Mouse (Mus musculus): ENCODE results near the gene Cdipt. TPM values are rescaled to one million over a fixed set of nuclear protein-coding genes. Genes with fewer than 3 reads are reported as not detected.

The Cdipt gene
- polyA plus RNA-seq, 1 experiment from 2014 or later: 50.7 TPM

DNA sequence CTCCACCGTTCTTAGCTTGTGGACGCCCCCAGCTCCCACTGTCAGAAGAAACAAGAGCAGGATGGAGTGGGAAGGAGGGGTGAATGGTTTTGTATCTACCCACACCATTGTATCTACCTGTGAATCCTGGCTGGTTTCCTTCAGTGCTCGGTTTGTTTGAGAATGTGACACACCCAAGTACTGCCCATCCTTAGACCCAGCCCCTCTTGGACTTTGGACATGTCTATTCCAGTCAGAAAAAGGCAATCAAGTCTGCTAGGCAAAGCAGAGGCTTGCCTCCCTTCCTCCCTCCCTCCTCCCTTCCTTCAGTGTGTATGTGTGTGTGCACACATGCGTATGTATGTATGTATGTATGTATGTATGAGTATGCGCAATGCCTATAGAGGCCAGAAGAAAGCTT is 27.9 kb downstream of the Cdipt start:
- H3K27ac ChIP-seq: no peak overlapping the region
- no peaks in the 10 kb centered on the region for H3K36me3 ChIP-seq
- ATAC-seq (ENCODE audit: low read depth) (no peak), DNase-seq (no peak)
- H3K9me3 ChIP-seq (replicated peaks): no peaks in the 10 kb centered on the region
- no peak overlapping the region for H3K9ac ChIP-seq
- H3K4me2 ChIP-seq: no peak overlapping the region
- H3K4me3 ChIP-seq (replicated peaks): no peak overlapping the region
- no peaks in the 10 kb centered on the region for H3K27me3 ChIP-seq
- H3K4me1 ChIP-seq (replicated peaks): peaks cover 21% of the 10 kb centered on the region
- 80% methylated on average over 5 of the region's 5 CpGs for WGBS (ENCODE audit: insufficient replicate concordance)

DNA sequence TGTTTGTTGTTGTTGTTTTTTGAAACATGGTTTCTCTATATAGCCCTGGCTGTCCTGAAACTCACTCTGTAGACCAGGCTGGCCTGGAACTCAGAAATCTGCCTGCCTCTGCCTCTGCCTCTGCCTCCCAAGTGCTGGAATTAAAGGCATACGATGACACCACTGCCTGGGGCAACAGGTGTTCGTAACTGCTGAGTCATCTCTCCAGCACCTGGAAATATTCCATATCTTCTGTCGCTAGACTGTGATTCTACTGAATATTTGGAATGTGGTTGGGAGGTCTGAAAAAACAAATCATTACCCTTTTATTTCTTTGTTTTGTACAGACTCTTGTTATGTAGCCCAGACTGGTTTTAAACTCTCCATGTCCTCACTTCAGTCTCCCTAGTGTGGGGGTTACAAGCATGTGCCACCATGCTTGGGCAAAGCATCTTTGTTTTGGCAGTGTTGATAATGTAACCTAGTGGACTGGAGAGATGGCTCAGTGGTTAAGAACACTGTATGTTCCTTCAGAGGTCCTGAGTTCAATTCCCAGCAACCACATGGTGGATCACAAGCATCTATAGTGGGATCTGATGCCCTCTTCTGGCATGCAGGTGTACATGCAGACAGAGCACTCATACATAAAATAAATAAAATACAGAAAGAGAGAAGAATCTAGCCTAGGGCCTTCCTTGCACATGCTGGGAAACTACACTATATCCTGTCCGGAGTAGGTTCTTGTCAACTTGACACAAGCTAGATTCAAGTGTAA is 28.6 kb downstream of the Cdipt start:
- Histone ChIP-seq H3K4me1 (replicated peaks) (peaks cover 28% of the 10 kb centered on the region), H3K27ac (no peak overlapping the region), H3K27me3 (no peaks in the 10 kb centered on the region), H3K9ac (no peak overlapping the region), H3K4me2 (no peak overlapping the region), H3K4me3 (replicated peaks) (no peak overlapping the region), H3K36me3 (no peaks in the 10 kb centered on the region), H3K9me3 (replicated peaks) (no peaks in the 10 kb centered on the region)
- 72% methylated on average over 4 of the region's 4 CpGs for WGBS (ENCODE audit: insufficient replicate concordance)
- DNase-seq (no peak), ATAC-seq (ENCODE audit: low read depth) (no peak)

GRCm38 (mm10) chr7:127007313-127008024 is 31.8 kb downstream of the Cdipt start:
- DNase-seq (no peak), ATAC-seq (ENCODE audit: low read depth) (no peak)
- Histone ChIP-seq H3K9ac (no peak overlapping the region), H3K9me3 (replicated peaks) (no peaks in the 10 kb centered on the region), H3K36me3 (0 out of 2 replicates have a peak, but pooled peaks cover under 1% of the 10 kb centered on the region), H3K4me3 (replicated peaks) (no peak overlapping the region), H3K4me1 (replicated peaks) (peaks cover 56% of the 10 kb centered on the region), H3K27me3 (no peaks in the 10 kb centered on the region), H3K27ac (peak overlapping the region; percentile 93), H3K4me2 (no peak overlapping the region)
- 79% methylated on average over 6 of the region's 6 CpGs for WGBS (ENCODE audit: insufficient replicate concordance)

DNA sequence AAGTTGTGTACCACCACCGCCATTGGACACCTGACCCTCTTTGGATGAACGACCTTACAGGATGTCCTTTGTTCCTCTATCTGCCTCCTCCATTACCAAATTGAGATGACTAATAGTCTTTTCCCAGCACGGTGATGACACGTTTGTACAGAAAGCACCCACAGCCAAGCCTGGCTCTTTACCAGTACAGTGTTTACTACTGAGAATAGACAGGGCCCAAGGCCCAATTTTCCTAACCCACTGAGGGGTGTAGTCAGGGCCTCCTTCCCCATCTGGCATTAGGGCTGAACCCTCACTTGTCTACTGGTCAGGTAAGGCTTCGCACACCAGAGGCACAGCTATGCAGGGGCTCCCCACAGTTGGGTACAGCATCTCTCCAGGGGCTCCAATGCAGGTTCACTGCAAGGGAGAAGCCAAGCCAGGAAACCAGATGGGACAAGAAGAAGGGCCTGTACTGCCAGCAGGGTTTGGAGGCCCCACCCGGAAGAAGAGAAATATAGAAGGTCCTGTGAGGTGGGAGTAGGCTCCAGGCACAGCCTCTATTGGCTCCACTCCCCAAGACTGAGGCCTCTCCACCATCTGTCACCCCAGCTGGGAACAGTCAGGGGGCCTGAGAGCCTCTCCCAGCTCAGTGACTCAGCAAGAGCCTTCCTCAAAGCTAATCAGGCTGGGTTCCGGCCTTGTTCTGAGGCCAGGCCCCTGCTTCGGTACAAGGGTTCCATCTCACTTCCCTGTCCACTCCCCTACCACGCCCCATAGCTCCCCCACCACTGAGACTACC is 32.7 kb downstream of the Cdipt start:
- peak; percentile 79 for DNase-seq
- Histone ChIP-seq H3K4me1 (replicated peaks) (peaks cover 65% of the 10 kb centered on the region), H3K9me3 (replicated peaks) (no peaks in the 10 kb centered on the region), H3K27me3 (no peaks in the 10 kb centered on the region), H3K4me3 (replicated peaks) (peak overlapping the region; percentile 12; the same call in 1 of the 2 replicates), H3K4me2 (peak overlapping the region; percentile 56), H3K9ac (peak overlapping the region; percentile 64), H3K27ac (peak overlapping the region; percentile 93), H3K36me3 (peaks cover 10% of the 10 kb centered on the region)
- 32% methylated on average over 9 of the region's 9 CpGs for WGBS (ENCODE audit: insufficient replicate concordance)
- ATAC-seq (ENCODE audit: low read depth): peak; percentile 96

DNA sequence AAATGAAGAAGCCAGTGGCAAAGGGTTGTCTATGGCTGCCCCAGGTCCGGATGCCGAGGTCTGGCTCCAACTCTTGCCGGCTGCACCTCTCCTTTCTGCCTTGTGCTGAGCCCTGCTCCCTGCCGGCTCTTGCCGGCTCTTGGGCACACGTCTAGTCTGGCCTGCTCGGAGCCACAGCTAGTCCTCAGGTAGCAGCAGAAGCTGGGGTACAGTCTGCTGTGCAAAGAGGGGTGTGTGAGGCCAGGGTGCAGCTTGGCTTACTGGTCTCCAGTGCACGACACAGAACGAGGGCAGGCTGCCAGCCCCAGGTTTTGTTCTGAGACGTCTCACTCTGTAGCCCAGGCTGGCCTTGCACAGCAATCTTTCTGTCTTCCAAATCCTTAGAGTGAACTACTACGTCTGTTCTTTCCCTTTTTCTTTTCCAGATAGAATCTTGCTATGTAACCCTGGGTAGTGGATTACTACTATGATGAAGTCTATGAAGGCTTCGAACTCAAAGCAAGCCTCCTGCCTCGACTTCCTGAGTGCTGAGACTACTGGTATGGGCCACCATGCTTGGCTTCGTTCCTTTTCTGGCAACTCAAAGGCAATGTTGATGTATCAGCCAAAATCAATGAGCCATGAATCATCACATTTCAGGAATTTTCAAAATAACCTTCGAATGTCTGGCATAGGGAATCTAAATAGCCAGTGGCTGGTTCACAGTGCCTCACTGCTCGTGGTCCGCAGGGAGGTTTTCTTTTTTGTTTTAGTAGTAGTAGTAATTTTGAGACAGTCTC is 33.8 kb downstream of the Cdipt start:
- no peak for ATAC-seq (ENCODE audit: low read depth)
- Histone ChIP-seq H3K36me3 (peaks cover 12% of the 10 kb centered on the region), H3K4me1 (replicated peaks) (peaks cover 75% of the 10 kb centered on the region), H3K27me3 (no peaks in the 10 kb centered on the region), H3K4me2 (peak overlapping the region; percentile 56; the same call in 1 of the 2 replicates), H3K9me3 (replicated peaks) (no peaks in the 10 kb centered on the region), H3K27ac (peak overlapping the region; percentile 93), H3K4me3 (replicated peaks) (no peak overlapping the region), H3K9ac (peak overlapping the region; percentile 64)
- WGBS (ENCODE audit: insufficient replicate concordance): 79% methylated on average over 17 of the region's 17 CpGs
- DNase-seq: no peak

GRCm38 (mm10) chr7:127011051-127011450 is 35.3 kb downstream of the Cdipt start:
- no peak for DNase-seq
- ATAC-seq (ENCODE audit: low read depth): no peak
- 88% methylated on average over 2 of the region's 2 CpGs for WGBS (ENCODE audit: insufficient replicate concordance)

DNA sequence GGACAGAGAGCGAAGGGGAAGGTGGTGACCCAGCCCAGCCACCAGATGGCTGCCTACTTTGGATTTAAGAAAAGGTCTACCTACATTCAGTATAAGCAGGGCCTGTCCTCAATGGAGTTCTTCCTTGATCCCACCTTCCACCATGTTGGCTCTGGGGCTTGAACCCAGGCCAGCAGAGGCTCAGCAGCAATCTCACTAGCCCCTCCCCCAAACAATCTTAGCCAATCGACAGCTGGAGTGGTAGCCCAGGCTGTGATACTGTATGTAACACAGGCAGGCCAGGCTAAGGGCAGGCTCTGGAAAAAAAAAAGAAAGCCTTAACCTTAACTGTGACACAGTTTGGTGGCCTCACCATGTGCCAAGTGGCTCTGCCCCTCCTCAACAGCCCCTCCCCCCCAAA is 36.0 kb downstream of the Cdipt start:
- ATAC-seq (ENCODE audit: low read depth) (no peak), DNase-seq (no peak)
- WGBS (ENCODE audit: insufficient replicate concordance): 72% methylated on average over 2 of the region's 2 CpGs
- Histone ChIP-seq H3K9ac (0 out of 2 replicates have a peak overlapping the region, but pooled peaks have one; percentile 5), H3K9me3 (replicated peaks) (no peaks in the 10 kb centered on the region), H3K4me2 (no peak overlapping the region), H3K36me3 (peaks cover 24% of the 10 kb centered on the region), H3K4me3 (replicated peaks) (no peak overlapping the region), H3K27me3 (no peaks in the 10 kb centered on the region), H3K4me1 (replicated peaks) (peaks cover 88% of the 10 kb centered on the region), H3K27ac (peak overlapping the region; percentile 38)

More at GRCm38 (mm10) chr7:127011051-127011450, 35.3 kb downstream of the Cdipt start:
- no peaks in the 10 kb centered on the region for H3K9me3 ChIP-seq (replicated peaks)
- peak overlapping the region; percentile 9; the same call in 1 of the 2 replicates for H3K27ac ChIP-seq
- H3K4me2 ChIP-seq: no peak overlapping the region
- peaks cover 24% of the 10 kb centered on the region for H3K36me3 ChIP-seq
- no peaks in the 10 kb centered on the region for H3K27me3 ChIP-seq
- H3K4me1 ChIP-seq (replicated peaks): peaks cover 86% of the 10 kb centered on the region
- H3K9ac ChIP-seq: no peak overlapping the region
- no peak overlapping the region for H3K4me3 ChIP-seq (replicated peaks)

- H3K4me2 ChIP-seq: no peak overlapping the region
- peaks cover 86% of the 10 kb centered on the region for H3K4me1 ChIP-seq (replicated peaks)
- H3K36me3 ChIP-seq: peaks cover 24% of the 10 kb centered on the region
- ATAC-seq (ENCODE audit: low read depth): no peak
- H3K4me3 ChIP-seq (replicated peaks): no peak overlapping the region
- 0 out of 2 replicates have a peak overlapping the region, but pooled peaks have one; percentile 32 for H3K27ac ChIP-seq
- no peaks in the 10 kb centered on the region for H3K27me3 ChIP-seq
- no peak overlapping the region for H3K9ac ChIP-seq
- no peaks in the 10 kb centered on the region for H3K9me3 ChIP-seq (replicated peaks)
- 72% methylated on average over 6 of the region's 6 CpGs for WGBS (ENCODE audit: insufficient replicate concordance)
- DNase-seq: no peak
Observed at GRCm38 (mm10) chr7:127012374-127012773, 36.7 kb downstream of the Cdipt start.

- Histone ChIP-seq H3K27me3 (no peaks in the 10 kb centered on the region), H3K27ac (no peak overlapping the region), H3K9me3 (replicated peaks) (no peaks in the 10 kb centered on the region), H3K4me1 (replicated peaks) (peaks cover 86% of the 10 kb centered on the region), H3K36me3 (peaks cover 24% of the 10 kb centered on the region), H3K4me2 (no peak overlapping the region), H3K9ac (no peak overlapping the region), H3K4me3 (replicated peaks) (no peak overlapping the region)
- whole genome bisulfite sequencing (ENCODE audit: insufficient replicate concordance): 89% methylated on average over 10 of the region's 10 CpGs
- ATAC-seq (ENCODE audit: low read depth): no peak
- no peak for DNase-seq
Observed at GRCm38 (mm10) chr7:127012845-127013244, 37.1 kb downstream of the Cdipt start.

GRCm38 (mm10) chr7:127013385-127013784 is 37.7 kb downstream of the Cdipt start:
- no peaks in the 10 kb centered on the region for H3K9me3 ChIP-seq (replicated peaks)
- H3K4me1 ChIP-seq (replicated peaks): peaks cover 86% of the 10 kb centered on the region
- peak overlapping the region; percentile 95 for H3K4me2 ChIP-seq
- WGBS (ENCODE audit: insufficient replicate concordance): 81% methylated on average over 6 of the region's 6 CpGs
- peaks cover 24% of the 10 kb centered on the region for H3K36me3 ChIP-seq
- peak overlapping the region; percentile 86; the same call in 1 of the 2 replicates for H3K4me3 ChIP-seq (replicated peaks)
- peak overlapping the region; percentile 73; the same call in 1 of the 2 replicates for H3K9ac ChIP-seq
- H3K27ac ChIP-seq: no peak overlapping the region
- no peaks in the 10 kb centered on the region for H3K27me3 ChIP-seq
- DNase-seq (no peak), ATAC-seq (ENCODE audit: low read depth) (no peak)

Data from liver, embryonic 13.5 days (tissue).